Mouse (Mus musculus) intestine, postnatal 0 days (tissue): ENCODE measurements at regions not wholly inside any gene's neighbourhood (a gene's known extent, or its start where the extent isn't known, plus 50 kb on each side); places are given as distances from the start of the nearest gene placed in this dataset.

Experiments used
- ATAC-seq: fragments of 200-750 bp; cut with Nextera tagmentation; 2 replicates; pipeline ENCODE4 v1.8.0; 2017; ENCODE audit warnings: mild to moderate bottlenecking, moderate TSS enrichment, moderate library complexity
- H3K27ac ChIP-seq: fragments of 300-500 bp; sonication (generic); 2 replicates; pipeline ENCODE4 v1.5.1; 2014; ENCODE audit warnings: mild to moderate bottlenecking, low read depth, low read length, moderate library complexity
- H3K27me3 ChIP-seq: fragments of 300-500 bp; sonication (generic); replicated peaks from 2 replicates; pipeline ENCODE4 v1.6.1; 2014; ENCODE audit warnings: low read length, mixed read lengths; ENCODE audit not compliant: control insufficient read depth, insufficient read depth
- H3K36me3 ChIP-seq: fragments of 300-500 bp; sonication (generic); 2 replicates; pipeline ENCODE4 v1.6.1; 2014; ENCODE audit warnings: mild to moderate bottlenecking, moderate library complexity; ENCODE audit not compliant: control insufficient read depth, insufficient read depth
- H3K4me1 ChIP-seq: fragments of 300-500 bp; sonication (generic); replicated peaks from 2 replicates; pipeline ENCODE4 v1.6.1; 2014; ENCODE audit warnings: antibody characterized with exemption, low read length, mixed read lengths; ENCODE audit not compliant: control insufficient read depth, insufficient read depth
- H3K4me2 ChIP-seq: fragments of 300-500 bp; sonication (generic); replicated peaks from 2 replicates; pipeline ENCODE4 v1.6.1; 2014; ENCODE audit warnings: low read depth, mild to moderate bottlenecking, moderate library complexity
- H3K4me3 ChIP-seq: fragments of 300-500 bp; sonication (generic); 2 replicates; pipeline ENCODE4 v1.5.1; 2014; ENCODE audit warnings: low read depth, low read length
- H3K9ac ChIP-seq: fragments of 300-500 bp; sonication (generic); 2 replicates; pipeline ENCODE4 v1.6.1; 2014; ENCODE audit warnings: mild to moderate bottlenecking, low read depth, low read length
- H3K9me3 ChIP-seq: fragments of 300-500 bp; sonication (generic); 2 replicates; pipeline ENCODE4 v1.6.1; 2016; ENCODE audit warnings: mixed run types; ENCODE audit not compliant: control insufficient read depth
- CTCF ChIP-seq: sonication (generic); IDR thresholded peaks from 2 replicates; pipeline ENCODE4 v1.5.1; 2016; ENCODE audit warnings: low read depth, mild to moderate bottlenecking, control low read depth, antibody characterized with exemption, moderate library complexity
- WGBS: fragments of 180-500 bp; shearing (Covaris S2); extraction: QIAGEN DNeasy Blood & Tissue Kit; methylation state at CpG from one replicate; pipeline ENCODE4 v1.1.7; 2014; 5-methylcytosine and 5-hydroxymethylcytosine counted together

DNA sequence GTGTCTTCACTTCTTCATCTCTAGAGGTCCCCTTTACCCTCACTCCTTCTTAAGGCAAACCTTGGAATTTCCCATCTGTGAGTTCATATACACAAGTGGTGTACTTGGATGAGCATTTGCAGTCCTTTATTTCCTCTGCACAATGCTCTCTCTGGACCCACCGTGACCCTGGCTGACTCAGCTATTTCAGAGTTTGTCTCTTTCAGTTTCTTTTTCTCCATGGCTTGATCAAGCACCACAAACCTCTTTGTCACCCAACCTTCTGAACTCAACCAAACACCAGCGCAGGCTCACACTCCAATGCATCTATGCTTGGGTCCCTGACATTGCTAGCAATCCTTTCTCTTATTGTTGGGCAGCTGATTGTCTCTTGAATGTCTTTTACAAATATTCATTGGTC is 118.0 kb upstream of the Runx1 start:
- no peak overlapping the region for H3K27ac ChIP-seq
- H3K9ac ChIP-seq, result no peak overlapping the region
- no peaks in the 10 kb centered on the region for H3K4me1 ChIP-seq
- no peak overlapping the region for H3K4me3 ChIP-seq
- H3K27me3 ChIP-seq, result no peaks in the 10 kb centered on the region
- H3K9me3 ChIP-seq, result no peaks in the 10 kb centered on the region
- no peak for TF ChIP-seq CTCF
- ATAC-seq, result no peak
- no peak overlapping the region for H3K4me2 ChIP-seq
- WGBS, result 66% methylated on average over 2 of the region's 2 CpGs
- no peaks in the 10 kb centered on the region for H3K36me3 ChIP-seq

DNA sequence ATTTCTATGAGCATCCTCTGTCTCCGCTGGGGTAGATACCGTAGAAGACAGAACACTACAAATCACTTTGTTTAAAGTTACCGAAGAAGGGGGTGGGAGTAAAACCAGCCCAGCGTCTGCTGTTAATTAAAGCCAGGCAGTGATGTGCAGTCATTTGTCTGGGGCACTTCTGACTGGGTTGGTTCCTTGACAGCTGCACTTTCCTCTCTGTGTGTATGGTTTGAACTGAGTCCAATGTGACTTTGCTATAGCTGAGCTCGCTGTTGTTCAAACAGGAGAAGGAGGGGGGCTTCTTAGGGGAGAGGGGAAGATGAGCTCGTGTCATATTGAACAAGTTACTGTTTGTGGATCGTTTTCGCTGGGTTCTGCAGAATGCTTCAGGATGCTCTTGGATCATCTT is 113.7 kb upstream of the Runx1 start:
- H3K27me3 ChIP-seq, result no peaks in the 10 kb centered on the region
- ATAC-seq, result no peak
- no peak overlapping the region for H3K4me2 ChIP-seq
- H3K36me3 ChIP-seq, result no peaks in the 10 kb centered on the region
- H3K9ac ChIP-seq, result no peak overlapping the region
- WGBS, result 32% methylated on average over 8 of the region's 8 CpGs
- H3K4me1 ChIP-seq, result no peaks in the 10 kb centered on the region
- H3K4me3 ChIP-seq, result no peak overlapping the region
- H3K9me3 ChIP-seq, result no peaks in the 10 kb centered on the region
- H3K27ac ChIP-seq, result no peak overlapping the region
- no peak for TF ChIP-seq CTCF

DNA sequence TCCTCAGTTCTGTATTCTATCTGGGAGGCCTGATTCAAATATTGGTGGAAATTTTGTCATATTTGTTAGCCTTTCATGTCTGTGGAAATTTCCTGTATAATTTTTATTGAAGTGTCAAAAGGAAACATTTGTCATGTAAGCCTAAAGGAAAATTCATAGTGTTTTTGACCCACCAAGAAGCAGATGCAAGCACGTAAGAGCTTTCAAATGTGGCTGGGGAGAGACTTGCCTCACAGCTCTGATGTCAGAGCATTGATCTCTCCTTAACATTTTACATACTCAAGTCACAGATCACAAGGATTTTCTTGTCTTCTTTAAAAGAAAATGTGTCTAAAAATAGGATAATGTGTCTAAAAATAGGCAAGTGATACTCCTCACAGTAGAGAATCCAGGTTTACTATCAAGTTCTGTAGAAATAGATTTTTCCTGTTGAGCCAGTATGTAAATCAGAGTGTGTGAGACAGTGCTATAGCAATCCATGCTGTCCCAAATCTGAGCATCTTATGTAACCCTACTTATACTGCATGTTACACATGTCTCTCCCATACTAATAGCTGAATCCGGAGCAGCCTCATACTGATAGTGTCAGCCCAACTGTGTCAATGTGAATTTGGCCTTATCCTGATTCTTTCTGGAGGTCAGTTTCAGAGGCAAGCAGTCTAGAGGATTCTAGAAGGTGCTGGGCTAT is 110.0 kb upstream of the Runx1 start:
- Histone ChIP-seq H3K27ac (no peak overlapping the region), H3K27me3 (no peaks in the 10 kb centered on the region), H3K9ac (no peak overlapping the region), H3K4me3 (no peak overlapping the region), H3K36me3 (no peaks in the 10 kb centered on the region), H3K9me3 (no peaks in the 10 kb centered on the region), H3K4me1 (no peaks in the 10 kb centered on the region), H3K4me2 (no peak overlapping the region)
- 80% methylated on average over 2 of the region's 2 CpGs for WGBS
- TF ChIP-seq CTCF, result no peak
- ATAC-seq, result no peak

DNA sequence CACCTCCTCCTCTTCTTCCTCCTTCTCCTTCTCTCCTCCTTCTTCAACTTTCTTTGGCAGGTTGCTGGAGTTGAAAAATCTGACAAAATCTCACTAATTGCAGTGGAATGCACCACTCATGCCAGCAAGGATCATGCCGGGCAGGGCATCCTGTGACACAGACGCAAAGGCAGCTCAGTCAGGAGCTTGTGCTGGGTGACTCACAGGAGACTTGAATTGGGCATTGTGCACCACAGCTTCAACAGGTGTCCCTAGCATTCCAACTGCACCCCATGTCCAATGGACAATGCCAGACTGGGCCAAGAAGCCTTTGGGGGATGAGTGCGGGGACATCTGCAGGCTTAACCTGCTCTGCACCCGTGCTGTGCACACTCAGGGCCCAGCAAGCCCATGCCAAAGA is 104.2 kb upstream of the Runx1 start:
- Histone ChIP-seq H3K36me3 (no peaks in the 10 kb centered on the region), H3K4me1 (no peaks in the 10 kb centered on the region), H3K27ac (no peak overlapping the region), H3K4me3 (no peak overlapping the region), H3K4me2 (no peak overlapping the region), H3K9ac (no peak overlapping the region), H3K27me3 (no peaks in the 10 kb centered on the region), H3K9me3 (no peaks in the 10 kb centered on the region)
- no peak for TF ChIP-seq CTCF
- WGBS, result 80% methylated on average over 4 of the region's 4 CpGs
- no peak for ATAC-seq

DNA sequence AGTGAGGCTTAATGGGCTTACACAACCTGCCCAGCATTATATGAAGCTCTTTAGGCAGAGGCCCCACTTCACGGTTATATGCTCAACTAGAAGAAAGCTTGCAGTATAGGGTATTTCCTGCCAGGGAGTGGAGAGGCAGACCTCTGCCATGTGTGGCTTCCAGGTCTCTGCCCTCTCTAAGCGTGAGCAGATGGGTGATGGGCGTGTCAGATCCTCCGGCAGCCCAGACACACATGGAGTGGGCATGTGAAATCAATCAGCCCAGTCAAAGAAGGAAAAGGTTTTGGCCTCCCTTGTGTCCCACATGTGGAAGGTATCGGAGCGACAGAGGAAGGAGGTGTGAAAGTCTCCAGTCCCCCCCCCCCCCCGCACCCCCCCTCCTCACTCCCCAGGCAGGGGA is 102.3 kb upstream of the Runx1 start:
- no peaks in the 10 kb centered on the region for H3K4me1 ChIP-seq
- H3K4me3 ChIP-seq, result no peak overlapping the region
- H3K9ac ChIP-seq, result no peak overlapping the region
- 55% methylated on average over 7 of the region's 7 CpGs for WGBS
- ATAC-seq, result no peak
- no peak overlapping the region for H3K27ac ChIP-seq
- no peaks in the 10 kb centered on the region for H3K27me3 ChIP-seq
- H3K36me3 ChIP-seq, result no peaks in the 10 kb centered on the region
- H3K9me3 ChIP-seq, result no peaks in the 10 kb centered on the region
- no peak for TF ChIP-seq CTCF
- no peak overlapping the region for H3K4me2 ChIP-seq

DNA sequence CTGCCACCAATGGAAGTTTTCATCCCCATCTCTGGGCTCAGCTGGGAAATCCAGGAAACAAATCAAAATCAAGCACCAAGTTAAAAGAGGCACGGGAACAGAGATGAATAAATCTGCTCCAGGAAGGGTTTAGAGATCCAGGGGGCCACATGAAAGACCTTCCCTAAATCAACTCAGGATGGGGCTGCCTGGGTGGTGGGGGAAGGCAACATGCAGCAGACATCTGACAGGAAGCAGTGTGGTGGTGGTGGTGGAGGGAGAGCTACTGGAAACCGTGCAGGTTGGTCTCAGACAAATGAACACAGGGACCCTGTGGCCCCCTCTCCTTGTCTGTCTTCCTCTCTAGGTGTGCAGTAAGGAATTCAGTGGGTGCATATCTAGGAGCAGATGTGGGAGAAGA is 101.7 kb upstream of the Runx1 start:
- Histone ChIP-seq H3K27me3 (no peaks in the 10 kb centered on the region), H3K9ac (no peak overlapping the region), H3K36me3 (no peaks in the 10 kb centered on the region), H3K4me2 (no peak overlapping the region), H3K4me1 (no peaks in the 10 kb centered on the region), H3K9me3 (no peaks in the 10 kb centered on the region), H3K4me3 (no peak overlapping the region), H3K27ac (no peak overlapping the region)
- no peak for TF ChIP-seq CTCF
- ATAC-seq, result no peak
- 39% methylated on average over 2 of the region's 2 CpGs for WGBS

DNA sequence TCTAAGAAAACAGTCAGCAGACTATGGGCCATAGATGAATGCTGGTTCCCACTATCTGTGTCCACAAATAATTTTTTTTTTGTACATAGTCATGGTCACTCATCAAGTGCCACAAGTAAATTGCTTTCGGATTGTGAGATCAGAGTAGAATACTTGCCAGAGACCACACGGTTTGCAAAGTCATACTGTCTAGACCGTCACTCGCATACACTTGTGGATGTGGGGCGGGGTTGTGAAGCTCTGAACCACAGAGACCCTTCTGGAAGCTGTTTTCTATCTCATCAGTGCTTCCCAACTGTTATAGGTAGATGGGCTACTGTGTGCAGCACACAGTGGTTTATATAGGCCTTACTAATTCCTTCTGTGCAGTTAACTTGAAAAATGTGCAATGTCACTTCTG is 100.9 kb upstream of the Runx1 start:
- H3K4me3 ChIP-seq, result no peak overlapping the region
- WGBS, result 83% methylated on average over 5 of the region's 5 CpGs
- H3K4me1 ChIP-seq, result no peaks in the 10 kb centered on the region
- H3K9ac ChIP-seq, result no peak overlapping the region
- no peak overlapping the region for H3K27ac ChIP-seq
- ATAC-seq, result no peak
- H3K27me3 ChIP-seq, result no peaks in the 10 kb centered on the region
- no peaks in the 10 kb centered on the region for H3K9me3 ChIP-seq
- H3K36me3 ChIP-seq, result no peaks in the 10 kb centered on the region
- no peak for TF ChIP-seq CTCF
- H3K4me2 ChIP-seq, result no peak overlapping the region
